Mouse (Mus musculus) ZHBTc4 (cell line): ENCODE measurements around the gene Eid3.

Experiments
- DNase-seq: peaks from one replicate; pipeline ENCODE4 v3.0.0-alpha.2; 2011; ENCODE audit warnings: low read depth, low spot score

Eid3 gene

GRCm38 (mm10) chr10:82860929-82861315 lies 5.5 kb upstream of the Eid3 start:
- DNase-seq, result no peak

- DNase-seq, result no peak
These were observed 3.2 kb upstream of the Eid3 start for GRCm38 (mm10) chr10:82863106-82863680.

- DNase-seq, result peak; percentile 17
These were observed 2.6 kb upstream of the Eid3 start for GRCm38 (mm10) chr10:82863827-82864226.

GRCm38 (mm10) chr10:82866832-82867231 lies 406 bp downstream of the Eid3 start:
- peak; percentile 23 for DNase-seq

DNA sequence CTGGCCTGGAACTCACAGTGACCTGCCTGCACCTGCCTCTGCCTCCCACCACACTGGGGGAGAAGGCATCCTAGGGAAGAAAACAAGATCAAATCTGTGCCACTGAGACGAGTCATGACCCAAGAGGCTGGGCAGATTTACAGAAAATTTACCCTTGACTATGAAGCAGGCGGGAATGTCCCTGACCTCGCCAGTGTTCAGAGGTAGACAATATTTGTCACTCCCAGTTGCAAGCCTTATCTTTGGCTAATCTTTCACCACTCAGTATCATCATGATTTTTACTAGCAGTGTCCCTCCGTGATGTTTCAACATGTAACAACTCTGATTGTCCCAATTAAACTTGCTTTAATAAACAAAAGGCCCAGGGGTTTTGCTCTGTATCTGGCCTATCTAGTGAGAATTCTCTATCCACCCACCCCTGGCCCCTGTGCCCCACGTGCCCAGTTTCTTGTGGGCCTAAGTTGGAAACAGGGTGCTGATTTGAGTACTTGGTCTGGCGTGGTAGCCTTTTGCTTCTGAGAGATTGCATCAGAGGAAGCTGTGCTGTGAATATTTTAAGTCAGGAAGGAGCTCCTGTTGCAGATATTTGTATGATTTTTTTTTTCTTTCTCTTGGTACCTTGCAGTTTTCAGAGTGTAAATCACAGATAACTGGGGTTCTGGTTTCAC lies 2.1 kb downstream of the Eid3 start:
- DNase-seq, result no peak

DNA sequence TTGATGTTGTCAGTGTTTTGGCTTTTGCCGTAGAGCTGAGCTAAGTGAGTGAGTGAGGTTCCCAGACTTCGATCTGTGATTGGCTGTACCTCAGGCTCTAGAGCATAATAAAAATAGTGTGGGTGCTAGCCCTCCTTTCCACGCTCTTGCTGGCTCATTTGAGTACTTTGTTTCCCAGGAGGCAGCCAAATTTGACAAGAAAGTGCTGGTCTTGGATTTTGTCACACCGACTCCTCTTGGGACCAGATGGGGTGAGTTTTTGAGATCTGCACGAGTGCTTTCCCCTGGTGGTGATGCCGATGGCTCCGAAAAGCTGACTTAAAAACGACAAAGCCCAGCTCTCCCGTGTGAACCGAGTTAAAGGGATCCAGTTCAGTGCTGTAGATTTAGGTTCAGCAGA lies 9.0 kb downstream of the Eid3 start:
- DNase-seq, result no peak

GRCm38 (mm10) chr10:82876076-82876796 lies 9.8 kb downstream of the Eid3 start:
- DNase-seq, result peak; percentile 83

DNA sequence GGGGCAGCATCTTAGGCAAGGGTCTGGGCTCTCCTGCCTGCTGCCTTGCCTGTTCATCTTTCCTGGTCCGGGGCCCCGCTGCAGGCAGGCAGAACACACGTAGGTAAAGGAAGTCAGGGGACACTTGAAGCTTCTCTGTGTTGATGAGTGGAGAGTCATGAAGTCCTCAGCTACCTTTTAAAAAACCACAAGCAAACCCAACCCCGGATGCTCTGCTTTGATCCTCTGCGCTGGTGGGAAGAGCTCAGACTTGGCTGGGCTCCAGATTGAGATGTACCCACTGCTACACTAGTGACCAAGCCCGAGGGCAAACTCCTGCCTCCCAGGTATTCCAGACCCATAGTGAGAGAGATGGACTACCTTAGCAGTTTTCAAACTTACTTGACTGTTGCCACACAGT lies 20.9 kb downstream of the Eid3 start:
- no peak for DNase-seq

DNA sequence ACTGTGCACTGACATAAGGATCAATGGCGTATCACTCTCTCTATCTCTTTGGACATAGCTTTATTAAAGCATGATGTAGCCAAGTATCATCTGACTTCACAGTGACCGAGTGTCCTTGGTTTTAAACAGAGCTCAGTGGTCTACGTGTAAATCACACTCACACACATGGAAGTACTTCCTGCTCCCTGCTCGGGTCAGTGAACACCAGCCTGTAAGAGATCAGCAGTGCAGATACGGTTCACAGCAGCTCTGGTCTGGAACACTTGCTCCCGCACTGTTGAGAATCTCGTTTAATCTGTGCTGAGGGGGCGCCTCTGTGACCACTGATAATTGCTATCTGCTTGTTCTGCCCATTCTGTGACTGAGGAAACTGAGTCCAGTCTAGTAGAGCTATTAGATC lies 22.1 kb downstream of the Eid3 start:
- no peak for DNase-seq

- no peak for DNase-seq
These were observed 23.1 kb downstream of the Eid3 start for GRCm38 (mm10) chr10:82889447-82889973.

DNA sequence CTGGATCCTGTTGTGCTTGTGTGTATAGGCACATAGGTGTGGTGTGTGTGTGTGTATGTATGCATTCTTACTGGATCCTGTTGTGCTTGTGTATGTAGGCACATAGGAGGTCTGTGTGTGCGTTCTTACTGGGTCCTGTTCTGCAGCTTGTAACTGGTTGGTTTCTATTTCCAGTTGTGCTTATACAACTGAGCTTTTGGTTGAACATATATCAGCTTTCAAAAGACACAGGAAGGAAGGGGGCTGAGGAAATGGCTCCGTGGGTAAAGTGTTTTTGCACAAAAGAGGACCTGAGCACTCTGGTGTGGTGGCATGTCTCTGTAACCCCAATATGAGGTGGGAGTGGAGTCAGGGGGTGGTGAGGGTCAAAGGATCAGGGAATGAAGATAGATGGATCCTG lies 24.5 kb downstream of the Eid3 start:
- no peak for DNase-seq

DNA sequence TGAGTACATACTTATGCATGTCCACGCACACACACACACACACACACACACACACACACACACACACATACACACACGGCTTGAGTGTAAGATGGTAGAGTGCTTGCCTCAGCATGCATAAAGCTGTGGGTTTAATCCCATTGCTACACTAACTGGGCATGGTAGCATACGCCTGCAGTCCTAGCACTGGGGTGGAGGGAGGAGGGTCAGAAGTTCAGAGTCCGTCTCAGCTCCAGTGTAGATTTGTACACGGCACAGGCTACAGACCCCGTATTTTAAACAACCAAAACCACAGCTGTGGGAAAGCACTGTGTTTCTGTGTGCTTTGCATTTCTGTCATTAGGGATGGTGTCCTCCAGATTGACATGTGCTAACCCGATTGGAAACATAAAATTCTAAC lies 25.0 kb downstream of the Eid3 start:
- no peak for DNase-seq

DNA sequence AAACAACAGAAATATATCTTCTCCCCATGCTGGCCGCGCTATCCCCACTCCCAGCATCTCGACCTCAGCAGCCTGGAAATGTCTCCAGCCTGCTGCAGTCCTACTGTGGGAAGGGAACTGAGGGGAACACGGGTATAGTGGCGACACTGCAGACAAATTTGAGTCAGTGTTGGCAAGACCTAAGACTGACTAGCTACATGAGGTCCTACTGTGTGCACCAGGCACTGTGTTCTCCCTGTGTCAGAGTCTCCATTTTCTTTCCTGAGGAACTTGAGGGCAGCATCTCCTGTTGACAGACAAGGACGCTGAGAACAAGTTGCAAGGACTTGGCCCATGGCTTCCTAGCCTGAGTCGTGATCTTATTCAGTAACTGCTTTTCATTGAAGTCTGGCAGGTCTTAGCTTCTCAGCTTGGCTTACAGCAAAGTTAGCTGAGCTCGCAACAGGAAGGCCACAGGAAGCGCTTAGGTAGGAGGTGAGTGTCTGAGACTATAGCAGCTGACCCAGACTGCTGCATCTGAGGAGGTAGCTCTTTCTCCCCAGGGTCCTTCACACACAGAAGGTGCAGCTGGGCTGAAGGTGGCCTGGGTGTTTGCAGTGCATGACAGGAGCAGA lies 26.1 kb downstream of the Eid3 start:
- DNase-seq, result no peak

DNA sequence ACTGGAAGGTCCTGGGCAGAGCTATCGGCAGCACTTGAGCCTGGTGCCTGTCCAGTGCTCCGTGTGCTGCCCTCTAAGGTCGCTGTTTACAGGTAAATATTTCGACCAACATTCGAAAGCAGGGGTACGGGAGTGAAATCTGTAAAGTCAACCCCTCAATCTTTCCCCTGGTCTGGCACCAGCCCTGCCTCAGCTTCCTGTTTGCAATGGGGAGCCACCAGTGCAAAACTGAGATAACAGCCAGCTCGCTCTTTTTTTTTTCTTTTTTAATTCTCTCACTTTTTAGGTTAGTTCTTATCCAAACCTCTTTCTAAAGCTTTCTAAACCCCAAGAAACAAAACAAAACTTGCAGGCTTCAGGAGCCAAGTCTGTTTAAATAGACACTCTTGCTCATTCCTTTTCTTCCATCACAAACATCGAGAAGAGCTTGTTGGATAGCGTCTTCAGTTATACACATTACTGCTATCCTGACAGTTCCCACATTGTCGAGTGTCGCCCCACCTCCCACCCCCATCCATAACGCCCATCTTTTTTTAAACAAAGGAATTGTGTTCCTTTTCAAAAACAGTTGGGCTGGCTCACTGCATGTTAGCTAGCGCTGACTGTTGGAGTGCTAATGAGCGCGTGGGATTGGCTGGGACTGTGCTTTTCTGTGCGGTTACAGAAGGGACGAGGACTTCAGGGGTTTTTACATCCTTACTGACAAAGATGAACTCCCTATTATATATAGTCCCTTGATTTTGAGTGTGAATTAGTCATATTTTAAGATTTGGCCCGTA lies 27.6 kb downstream of the Eid3 start:
- peak; percentile 49 for DNase-seq

DNA sequence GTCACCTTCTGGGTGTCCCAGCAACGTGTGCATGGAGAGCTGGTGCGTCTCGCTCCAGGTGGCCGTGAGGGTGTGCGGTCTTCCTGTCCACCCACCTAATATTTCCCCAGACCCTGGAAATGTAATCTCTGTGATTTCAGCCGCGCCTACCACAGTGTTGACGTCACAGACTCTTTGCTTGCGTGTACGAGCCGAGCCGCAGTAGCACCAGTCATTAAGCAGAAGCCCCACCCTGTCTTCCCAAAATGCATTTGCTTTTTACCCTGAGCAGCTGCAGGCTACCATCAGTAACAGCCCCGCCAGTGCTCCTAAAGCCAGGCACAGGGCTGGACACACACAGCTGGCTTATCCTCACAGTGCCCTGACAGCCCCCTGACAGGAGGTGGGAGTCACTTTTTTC lies 31.5 kb downstream of the Eid3 start:
- DNase-seq, result peak; percentile 67

DNA sequence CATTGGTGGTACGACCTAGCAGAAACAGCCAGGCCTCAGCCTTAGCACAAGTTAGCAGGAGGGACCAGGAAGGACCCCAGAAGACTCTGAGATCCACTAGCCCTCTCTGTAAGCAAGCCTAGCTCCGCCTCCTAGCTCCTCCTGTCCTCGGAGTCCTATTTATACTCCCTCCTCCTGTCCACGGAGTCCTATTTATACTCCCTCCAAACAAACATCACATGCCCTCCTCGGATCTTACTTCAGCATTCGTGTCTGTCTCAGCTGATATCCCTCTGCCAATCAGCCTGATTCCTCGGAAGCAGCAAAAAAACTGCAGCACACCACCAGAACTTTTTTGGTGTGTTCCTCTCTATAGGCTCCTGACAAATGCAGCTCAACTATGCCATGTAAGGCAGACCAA lies 32.5 kb downstream of the Eid3 start:
- peak; percentile 29 for DNase-seq

DNA sequence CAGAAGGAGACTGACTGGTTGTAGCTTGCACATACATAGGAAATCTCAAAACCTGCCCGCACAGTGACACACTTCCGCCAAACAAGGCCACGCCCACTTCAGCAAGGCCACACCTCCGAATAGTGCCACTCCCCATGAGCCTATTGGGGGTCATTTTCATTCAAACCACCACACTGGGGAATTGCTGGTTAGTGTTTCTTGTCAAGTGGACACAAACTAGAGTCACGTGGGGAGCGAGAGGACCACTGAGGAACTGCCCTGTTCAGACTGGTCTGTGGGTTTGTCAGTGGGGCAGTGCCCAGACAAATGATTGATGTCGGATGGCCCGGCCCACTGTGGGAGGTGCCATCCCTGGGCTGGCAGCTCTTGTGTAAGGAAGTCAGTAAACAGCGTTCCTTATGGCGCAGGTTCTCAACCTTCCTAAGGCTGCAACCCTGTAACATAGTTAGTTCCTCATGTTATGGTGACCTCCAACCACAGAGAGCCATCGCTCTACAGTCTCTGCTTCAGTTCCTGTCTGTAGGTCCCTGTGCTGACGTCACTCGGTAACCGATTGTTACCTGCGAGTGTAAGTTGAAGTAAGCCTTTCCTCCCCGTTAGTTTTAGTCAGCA lies 33.5 kb downstream of the Eid3 start:
- DNase-seq, result peak; percentile 83

GRCm38 (mm10) chr10:82900546-82900945 lies 34.1 kb downstream of the Eid3 start:
- DNase-seq, result peak; percentile 52

DNA sequence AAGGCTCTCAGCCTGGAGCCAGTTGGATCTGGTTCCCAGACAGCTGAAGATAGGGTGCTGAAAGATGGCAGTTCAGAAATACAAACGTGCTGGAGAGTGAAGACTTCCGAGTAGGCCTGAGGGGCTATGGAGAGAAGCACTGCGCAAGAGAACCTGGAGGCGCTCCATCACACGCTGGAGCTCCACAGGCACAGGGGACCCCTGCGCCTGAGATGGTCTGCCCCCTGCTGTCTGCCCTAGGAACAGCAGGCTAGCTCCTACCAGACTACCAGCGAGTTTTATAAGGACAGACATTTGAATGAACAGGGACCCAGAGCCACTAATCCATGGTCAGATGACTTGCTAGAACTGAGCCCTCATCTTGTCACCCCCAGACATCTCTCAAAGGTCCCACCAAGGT lies 35.0 kb downstream of the Eid3 start:
- peak; percentile 94 for DNase-seq

DNA sequence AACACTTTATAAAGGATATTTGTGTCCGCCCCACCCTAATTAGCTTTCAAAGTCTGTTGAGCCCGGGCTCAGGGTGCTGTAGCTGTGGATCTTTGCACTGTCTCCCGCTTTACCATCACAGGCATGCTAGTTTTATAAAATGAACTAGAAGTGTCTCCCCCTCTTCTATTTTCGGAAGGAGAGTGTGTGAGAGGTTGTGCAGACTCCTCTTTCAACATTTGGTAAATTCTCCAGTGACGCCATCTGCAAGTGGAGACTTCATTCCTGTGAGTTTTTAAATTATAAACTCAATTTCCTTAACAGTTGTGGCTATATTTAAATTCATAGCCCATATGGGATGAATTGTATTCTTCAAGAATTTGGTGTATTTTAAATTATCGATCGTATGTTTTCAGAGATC lies 42.1 kb downstream of the Eid3 start:
- DNase-seq, result no peak

DNA sequence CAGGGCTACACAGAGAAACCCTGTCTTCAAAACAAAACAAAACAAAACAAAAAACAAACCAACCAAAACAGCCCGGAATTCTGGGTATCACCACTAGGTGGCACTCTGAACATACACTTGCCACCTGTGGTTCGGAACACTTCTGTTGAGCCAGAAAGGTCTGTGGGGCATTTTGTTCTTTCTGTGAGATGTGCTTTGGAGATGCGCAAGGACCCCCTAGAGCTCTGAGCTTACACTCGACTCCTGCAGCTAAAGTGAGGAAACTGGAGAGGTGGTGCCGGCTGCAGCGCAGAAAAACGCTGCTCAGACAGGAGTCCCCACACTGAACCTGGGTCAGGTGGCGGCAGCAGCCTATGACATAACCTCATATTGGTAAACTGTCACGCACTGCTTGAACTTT lies 43.0 kb downstream of the Eid3 start:
- DNase-seq, result peak; percentile 79
